Mouse (Mus musculus) MEL (cell line): Measurements from ENCODE around the gene Helz2.

Experiments
- CTCF ChIP-seq, 3 experiments: IDR thresholded peaks in 2 of 3; conservative IDR thresholded peaks in 1 of 3; 2 replicates each; pipeline ENCODE4 v1.5.1; 2011 to 2012; ENCODE audit warnings: low read length in 3 of 3, low read depth in 2 of 3, mild to moderate bottlenecking in 2 of 3, improper control_type of control experiment in 1 of 3, inconsistent platforms in 1 of 3, mixed read lengths in 1 of 3, moderate library complexity in 1 of 3; ENCODE audit not compliant: control insufficient read depth in 1 of 3, insufficient read depth in 1 of 3, poor library complexity in 1 of 3, severe bottlenecking in 1 of 3
- EP300 ChIP-seq, 2 experiments: IDR thresholded peaks; 2 replicates each; pipeline ENCODE4 v1.6.1; 2011; ENCODE audit warnings: improper control_type of control experiment in 2 of 2, low read length in 2 of 2, low read depth in 1 of 2, mild to moderate bottlenecking in 1 of 2
- HCFC1 ChIP-seq: IDR thresholded peaks from 2 replicates; pipeline ENCODE4 v1.6.1; 2012; ENCODE audit warnings: low read depth, mild to moderate bottlenecking, inconsistent platforms, low read length, improper control_type of control experiment, moderate library complexity
- MAX ChIP-seq: IDR thresholded peaks from 2 replicates; pipeline ENCODE4 v1.6.1; 2011; ENCODE audit warnings: low read length, improper control_type of control experiment
- MEF2A ChIP-seq: IDR thresholded peaks from 2 replicates; pipeline ENCODE4 v1.6.1; 2014; ENCODE audit warnings: low read depth, mild to moderate bottlenecking, inconsistent platforms, low read length, improper control_type of control experiment; ENCODE audit not compliant: poor library complexity, insufficient replicate concordance, severe bottlenecking; ENCODE audit errors: extremely low read depth
- MXI1 ChIP-seq: IDR thresholded peaks from 2 replicates; pipeline ENCODE4 v1.6.1; 2011; ENCODE audit warnings: mild to moderate bottlenecking, low read depth, low read length, improper control_type of control experiment
- POLR2A ChIP-seq, 2 experiments: IDR thresholded peaks; 2 replicates each; pipeline ENCODE4 v1.6.1; 2011 to 2012; ENCODE audit warnings: low read length in 2 of 2, mild to moderate bottlenecking in 2 of 2, control low read depth in 1 of 2, improper control_type of control experiment in 1 of 2, low read depth in 1 of 2, moderate library complexity in 1 of 2; ENCODE audit not compliant: control insufficient read depth in 1 of 2, insufficient read depth in 1 of 2, poor library complexity in 1 of 2
- RCOR1 ChIP-seq: IDR thresholded peaks from 2 replicates; pipeline ENCODE4 v1.6.1; 2012; ENCODE audit warnings: low read depth, mild to moderate bottlenecking, inconsistent platforms, low read length, improper control_type of control experiment
- ZKSCAN1 ChIP-seq: IDR thresholded peaks from 2 replicates; pipeline ENCODE4 v1.6.1; 2012; ENCODE audit warnings: low read depth, mild to moderate bottlenecking, inconsistent platforms, low read length, improper control_type of control experiment, moderate library complexity

- TF ChIP-seq EP300 (IDR thresholded peaks at IDR 0.05; ENCODE audit: low read depth in 1 of 2, low read length in 2 of 2): no peak
- no peak for TF ChIP-seq ZKSCAN1
- TF ChIP-seq POLR2A (IDR thresholded peaks at IDR 0.05; ENCODE audit: control insufficient read depth in 1 of 2, insufficient read depth in 1 of 2, low read depth in 1 of 2, low read length in 2 of 2, poor library complexity in 1 of 2): peak; percentile 70 to 71; a peak in 3 of 4 replicates
- TF ChIP-seq CTCF (IDR thresholded peaks at IDR 0.05 in 2 of 3, conservative IDR thresholded peaks at IDR 0.05 in 1 of 3; ENCODE audit: control insufficient read depth in 1 of 3, insufficient read depth in 1 of 3, low read depth in 2 of 3, low read length in 3 of 3, poor library complexity in 1 of 3, severe bottlenecking in 1 of 3): no peak
- no peak for TF ChIP-seq MXI1
- TF ChIP-seq HCFC1: peak; percentile 74
- TF ChIP-seq MAX: peak; percentile 64
- no peak for TF ChIP-seq MEF2A
- TF ChIP-seq RCOR1: no peak
Observed at GRCm38 (mm10) chr2:181287338-181287957, 45.6 kb upstream of the Helz2 start.
